Mouse (Mus musculus): ENCODE data around the gene Smarcal1.

- TF ChIP-seq POLR2A (IDR thresholded peaks at IDR 0.05; ENCODE audit: borderline replicate concordance, control insufficient read depth, low read depth, low read length), result no peak
- TF ChIP-seq CTCF (IDR thresholded peaks at IDR 0.05; ENCODE audit: control insufficient read depth, insufficient read depth, low read length), result no peak
Observed at GRCm38 (mm10) chr1:72640658-72641410, 57.8 kb downstream of the Smarcal1 start.
